Mouse (Mus musculus) cerebellum, postnatal 14 days (tissue): ENCODE measurements at regions not wholly inside any gene's neighbourhood (a gene's known extent, or its start where the extent isn't known, plus 50 kb on each side); places are given as distances from the start of the nearest gene placed in this dataset.

ENCODE experiments used
- DNase-seq, 2 experiments: peaks; one replicate each; pipeline ENCODE4 v3.0.0; 2021; ENCODE audit warnings: mixed read lengths in 2 of 2

- DNase-seq: no peak
Measured at GRCm38 (mm10) chr13:118193951-118194696, 192.3 kb upstream of the B430218F22Rik start.

DNA sequence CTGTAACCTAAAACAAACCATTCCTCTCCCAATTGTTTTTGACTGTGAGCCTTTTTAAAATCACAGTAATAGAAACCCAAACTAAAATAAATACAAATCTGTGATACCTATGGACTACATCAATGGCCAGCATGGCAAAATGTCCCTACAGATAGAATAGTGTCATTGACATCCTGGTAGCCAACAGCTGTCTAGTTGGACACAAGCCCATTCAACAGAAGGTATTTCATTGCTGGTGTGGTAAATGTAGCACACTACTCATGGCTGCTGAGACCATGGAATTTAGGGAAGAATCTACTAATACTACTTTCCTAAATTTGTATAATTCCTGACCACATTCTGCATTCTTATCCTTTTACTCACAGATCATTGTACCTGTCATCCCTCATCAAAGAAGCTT lies 178.3 kb upstream of the B430218F22Rik start:
- DNase-seq: peak; percentile 12 to 28

DNA sequence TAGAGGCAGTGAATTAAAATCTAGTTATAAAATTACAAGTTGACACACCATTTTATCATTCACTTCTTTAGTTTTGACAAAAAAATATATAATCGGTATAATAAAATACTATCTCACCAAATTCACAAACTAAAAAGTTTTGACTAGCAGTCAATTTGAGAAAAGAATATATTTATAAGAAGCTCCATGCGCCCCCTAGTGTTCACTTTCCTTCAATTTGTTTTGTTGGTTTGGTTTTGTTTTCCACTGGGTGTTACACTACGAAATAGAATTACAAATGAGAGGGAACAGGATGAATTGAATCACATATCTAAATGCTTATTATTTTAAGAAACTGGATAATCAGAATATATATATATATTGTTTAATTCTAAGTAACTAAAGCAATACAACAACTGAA lies 159.1 kb upstream of the B430218F22Rik start:
- peak; percentile 70 to 77 for DNase-seq

- DNase-seq: no peak
Measured at GRCm38 (mm10) chr13:118237968-118238367, 148.5 kb upstream of the B430218F22Rik start.

DNA sequence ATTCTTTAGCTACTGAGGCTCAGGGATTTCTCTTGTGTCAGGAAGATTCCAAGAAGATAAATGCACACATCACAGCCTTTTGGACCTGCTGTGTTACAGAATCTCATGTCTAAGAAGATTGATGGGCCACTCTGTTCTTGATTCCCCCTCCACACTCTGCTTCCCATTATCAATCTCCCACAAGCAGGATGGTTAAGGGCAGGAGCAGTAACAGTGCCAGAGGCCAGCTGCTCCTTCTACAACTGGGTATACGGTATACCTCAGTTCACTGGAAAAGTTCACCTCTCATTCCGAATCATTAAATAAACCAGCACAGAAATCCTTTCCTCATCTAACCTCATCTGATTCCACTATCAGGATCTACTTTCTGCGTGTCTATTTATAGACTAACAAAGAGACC lies 141.8 kb upstream of the B430218F22Rik start:
- no peak for DNase-seq

- DNase-seq: no peak
Measured at GRCm38 (mm10) chr13:118245546-118245945, 140.9 kb upstream of the B430218F22Rik start.

DNA sequence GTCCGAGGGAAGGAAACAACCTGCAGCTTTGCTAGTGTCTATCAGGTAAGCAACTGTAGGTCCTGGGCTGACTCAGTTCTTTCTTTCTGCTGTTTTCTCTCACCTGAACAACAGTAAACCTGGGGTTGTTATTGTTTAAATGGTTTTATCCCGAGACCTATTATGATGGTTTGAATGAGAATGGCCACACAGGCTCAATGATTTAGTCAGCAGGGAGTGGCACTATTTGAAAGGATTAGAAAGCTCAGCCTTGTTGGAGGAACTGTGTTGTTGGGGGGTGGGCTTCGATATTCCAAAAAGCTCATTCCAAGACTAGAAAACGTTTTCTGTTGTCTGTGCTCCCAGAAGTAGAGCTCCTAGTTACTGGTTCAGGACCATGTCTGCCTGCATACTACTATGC lies 126.8 kb upstream of the B430218F22Rik start:
- DNase-seq: no peak

- no peak for DNase-seq
Measured at GRCm38 (mm10) chr13:118262971-118263370, 123.5 kb upstream of the B430218F22Rik start.

DNA sequence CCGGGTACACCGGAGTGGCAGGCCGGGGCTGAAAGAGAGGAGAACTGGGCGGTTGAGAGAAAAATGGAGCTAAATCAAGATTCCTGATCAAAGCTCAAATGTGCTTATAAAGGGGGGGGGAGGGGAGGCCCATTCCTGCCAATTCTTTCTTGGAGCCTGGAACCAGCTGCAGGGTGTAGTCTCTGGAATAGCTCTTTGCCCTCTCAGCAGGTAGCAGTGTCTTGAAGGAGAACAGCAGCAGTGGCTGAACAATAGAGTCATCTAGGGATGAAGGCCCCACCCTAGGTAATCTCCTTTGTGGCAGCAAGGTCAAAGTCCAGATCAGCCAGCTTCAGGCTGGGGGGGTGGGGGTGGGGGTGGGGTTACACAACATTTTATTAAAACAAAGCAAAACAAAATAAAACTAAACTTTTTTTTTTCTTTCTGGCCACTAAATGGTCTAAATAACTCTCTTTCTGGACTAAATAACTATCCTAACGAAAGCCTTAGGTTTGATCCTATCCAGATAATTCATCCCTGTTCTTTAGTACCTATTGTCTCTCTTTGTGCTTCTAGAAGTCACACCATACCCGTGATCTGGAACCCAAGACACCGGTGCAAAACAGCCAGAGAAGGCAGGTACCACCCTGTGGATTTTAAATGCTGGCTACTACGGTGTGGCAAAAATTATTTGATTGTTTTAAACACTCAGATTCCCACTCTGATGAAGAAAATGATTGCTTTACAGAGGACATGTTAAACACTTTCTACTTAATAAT lies 120.5 kb upstream of the B430218F22Rik start:
- DNase-seq: no peak

- DNase-seq: no peak
Measured at GRCm38 (mm10) chr13:118272904-118273303, 113.5 kb upstream of the B430218F22Rik start.

DNA sequence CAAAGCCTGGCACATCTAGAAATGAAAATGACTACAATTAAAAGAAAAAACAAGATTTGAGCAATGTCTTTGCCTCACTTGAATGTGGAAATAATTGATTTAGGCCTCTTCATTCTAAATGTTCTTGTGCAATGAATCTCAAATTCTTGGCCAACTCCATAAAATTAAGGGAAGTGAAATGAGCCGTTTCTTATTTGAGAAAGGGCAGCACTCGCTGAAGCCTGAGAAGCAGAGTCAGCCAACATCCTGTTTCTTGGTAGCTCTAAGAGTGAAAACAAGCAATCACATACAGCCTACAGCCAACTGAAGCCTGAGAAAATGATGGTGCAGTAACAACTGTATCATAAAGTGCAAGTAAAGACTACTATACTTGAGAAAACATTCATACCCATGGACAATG lies 105.5 kb upstream of the B430218F22Rik start:
- no peak for DNase-seq

DNA sequence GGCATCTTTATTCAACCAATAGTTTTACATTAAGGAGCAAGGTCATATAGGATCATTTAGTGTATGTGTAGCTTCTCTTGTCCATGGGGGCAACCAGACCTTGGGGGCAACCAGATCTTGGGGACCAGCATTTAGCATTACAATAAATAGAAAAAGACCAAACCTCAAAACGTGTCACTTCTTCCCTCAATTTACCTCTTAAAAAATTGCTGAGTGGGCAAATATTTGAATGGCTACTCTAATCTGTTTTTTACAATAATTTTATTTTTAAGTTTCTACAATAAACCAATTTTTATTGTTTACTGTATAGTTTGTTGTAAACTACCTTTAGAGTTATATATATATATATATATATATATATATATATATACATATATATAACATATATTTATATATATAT lies 92.7 kb upstream of the B430218F22Rik start:
- no peak for DNase-seq

- DNase-seq: no peak
Measured at GRCm38 (mm10) chr13:118310080-118310479, 76.3 kb upstream of the B430218F22Rik start.

- no peak for DNase-seq
Measured at GRCm38 (mm10) chr13:118313676-118314075, 72.8 kb upstream of the B430218F22Rik start.
